Mouse (Mus musculus) activated CD4-positive, CD25-positive, alpha-beta regulatory T cell, adult 4 months (primary cell): ENCODE measurements around the gene Scn5a. TPM values are rescaled to one million over a fixed set of nuclear protein-coding genes. Genes with fewer than 3 reads are reported as not detected.

Source experiments
- ATAC-seq: one replicate; pipeline ENCODE4 v1.8.0; 2017
- polyA plus RNA-seq, 2 experiments: library from polyadenylated mRNA; unstranded; fragments of 100-300 nt; shearing (Covaris generic); gene quantifications; one replicate each; pipeline ENCODE4 v1.2.1; 2017

The Scn5a gene
- polyA plus RNA-seq, 2 experiments from 2014 or later: 0.04 TPM; not detected in 1

DNA sequence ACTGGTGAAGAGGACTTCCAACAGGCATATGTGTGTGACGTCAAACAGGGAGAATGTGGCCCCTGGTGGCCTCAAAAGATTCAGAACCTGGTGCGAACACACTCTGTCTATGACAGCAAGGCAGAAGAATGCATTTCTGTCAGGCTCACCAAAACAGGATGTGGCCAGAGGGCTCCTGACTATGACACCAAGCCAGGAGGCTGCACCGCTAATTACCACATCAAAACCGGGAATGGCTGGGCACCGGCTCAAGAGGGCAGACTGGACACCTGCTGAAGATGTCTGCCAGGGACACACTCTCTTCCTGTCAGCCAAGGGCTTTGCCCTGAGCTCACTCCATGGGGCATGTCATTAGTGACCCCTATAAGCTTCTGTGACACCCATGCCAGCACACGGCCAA is 15.2 kb downstream of the Scn5a start:
- ATAC-seq: no peak

DNA sequence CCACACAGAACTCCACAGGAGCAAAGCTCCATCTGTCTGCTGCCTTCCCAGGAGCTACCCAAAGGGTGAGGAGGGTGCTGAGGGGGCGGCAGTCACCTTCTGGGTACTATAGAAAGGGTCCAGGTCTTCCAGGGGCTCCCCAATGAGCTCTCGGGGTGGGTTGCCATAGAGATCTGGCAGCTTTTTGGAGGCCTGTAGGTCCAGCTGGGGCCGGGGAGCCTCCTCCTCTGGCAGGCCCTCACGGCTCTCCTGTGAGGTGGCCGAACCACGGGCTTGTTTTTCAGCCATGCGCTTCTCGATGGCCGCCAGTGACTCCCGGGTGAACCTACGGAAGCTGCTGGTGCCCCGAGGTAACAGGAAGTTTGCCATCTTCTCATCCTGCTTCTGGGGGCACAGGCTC is 16.6 kb downstream of the Scn5a start:
- ATAC-seq: no peak

DNA sequence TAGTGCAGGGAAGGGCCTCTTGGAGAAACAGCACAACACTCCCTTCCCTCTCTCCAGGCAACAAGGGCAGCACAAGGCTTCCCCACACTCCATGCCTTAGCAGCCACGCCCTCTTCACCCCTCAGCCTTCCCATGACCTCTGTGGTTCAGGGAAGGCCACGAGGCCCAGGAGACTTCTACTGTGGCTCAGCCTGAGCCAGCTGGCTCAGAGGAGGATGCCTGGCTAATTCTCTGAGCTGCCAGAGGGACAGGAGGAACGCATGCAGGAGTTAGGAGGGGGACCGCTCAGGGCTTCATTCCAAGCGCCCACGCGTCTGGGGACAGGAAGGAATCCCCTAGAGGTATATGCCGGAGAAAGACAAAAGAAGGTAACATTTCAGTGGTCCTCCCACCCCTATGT is 17.1 kb downstream of the Scn5a start:
- ATAC-seq: no peak

DNA sequence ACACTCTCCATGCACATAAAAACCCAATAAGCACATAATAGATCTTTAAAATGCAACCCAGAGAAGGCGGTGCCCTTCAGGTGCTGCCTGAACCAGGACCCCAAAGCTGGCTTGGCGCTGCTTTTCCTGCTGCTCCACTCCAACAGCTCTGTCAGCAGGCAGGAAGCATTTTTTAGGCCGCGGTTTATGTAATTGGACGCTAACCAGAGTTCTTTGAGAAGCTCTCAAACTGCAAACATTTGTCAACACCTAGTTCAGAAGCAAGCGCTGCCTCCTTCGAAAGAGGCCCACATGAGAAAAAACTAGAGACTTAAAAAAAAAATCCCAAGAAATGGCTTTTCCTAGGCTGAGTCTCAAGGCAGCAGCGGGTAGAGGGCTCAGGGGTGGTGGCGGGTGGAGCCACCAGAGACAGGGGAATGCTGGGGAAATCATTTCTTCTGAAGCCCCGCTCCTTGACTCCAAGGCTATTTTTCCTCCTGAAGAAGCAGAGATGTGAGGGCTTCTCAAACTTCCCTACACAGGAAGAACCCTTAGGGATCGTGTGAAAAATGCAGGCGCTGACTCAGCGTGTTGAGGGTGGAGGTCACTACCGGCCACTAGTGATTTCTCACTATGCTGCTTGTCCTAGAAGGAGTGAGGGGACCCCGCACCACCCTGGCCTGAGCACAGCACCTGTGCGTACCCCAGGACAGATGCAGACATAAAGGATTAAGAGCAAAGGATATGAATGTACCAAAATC is 19.1 kb downstream of the Scn5a start:
- ATAC-seq: no peak

DNA sequence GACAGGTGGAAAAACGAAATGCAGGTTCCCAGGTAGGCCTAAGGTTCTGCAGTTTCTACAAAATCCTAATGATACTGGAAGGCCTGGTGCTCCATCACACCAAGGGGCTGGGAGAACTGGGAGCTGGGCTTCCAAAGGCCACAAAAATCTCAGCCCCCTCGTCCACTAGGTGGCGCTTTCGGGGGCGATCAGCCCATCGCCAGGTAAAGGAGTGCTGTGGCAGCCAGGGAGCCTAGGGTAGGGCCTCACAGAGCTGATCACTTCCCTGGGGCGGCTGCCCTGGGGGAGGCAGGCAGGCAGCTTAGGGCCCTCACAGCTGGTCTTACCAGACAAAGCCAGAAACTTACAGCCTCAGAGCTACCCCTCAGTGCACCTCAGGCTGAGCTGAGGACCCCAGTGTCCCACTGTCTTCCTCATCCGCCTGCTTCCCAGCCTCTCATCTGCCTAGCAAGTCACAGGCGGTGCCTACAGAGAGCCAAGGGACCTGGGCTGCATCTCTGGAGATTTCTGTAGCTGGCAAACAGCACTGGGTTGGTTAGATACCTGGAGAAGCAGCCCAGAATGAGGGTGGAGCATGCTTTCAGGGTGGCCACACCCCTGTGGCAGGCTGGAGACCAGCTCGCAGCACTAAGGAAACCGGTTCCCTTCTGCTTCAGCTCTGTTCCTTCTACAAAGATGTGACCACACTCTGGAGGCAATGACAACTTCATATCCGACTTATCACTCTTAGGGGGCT is 20.5 kb downstream of the Scn5a start:
- ATAC-seq: no peak

DNA sequence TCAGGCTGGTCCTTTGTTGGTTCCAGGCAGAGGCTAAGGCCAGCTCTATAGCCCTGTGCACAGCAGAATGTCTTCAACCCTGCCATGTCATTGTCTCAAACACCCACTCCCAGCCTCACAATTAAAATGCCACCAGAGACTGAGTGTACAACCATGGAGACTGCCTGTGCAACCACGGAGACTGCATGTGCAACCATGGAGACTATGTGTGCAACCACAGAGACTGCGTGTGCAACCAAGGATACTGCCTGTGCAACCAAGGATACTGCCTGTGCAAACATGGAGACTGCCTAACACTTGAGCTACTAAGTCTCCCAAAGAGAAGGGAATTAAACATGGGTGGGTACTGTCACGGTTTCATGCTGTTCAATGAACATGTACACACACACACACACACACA is 22.8 kb downstream of the Scn5a start:
- ATAC-seq: no peak

DNA sequence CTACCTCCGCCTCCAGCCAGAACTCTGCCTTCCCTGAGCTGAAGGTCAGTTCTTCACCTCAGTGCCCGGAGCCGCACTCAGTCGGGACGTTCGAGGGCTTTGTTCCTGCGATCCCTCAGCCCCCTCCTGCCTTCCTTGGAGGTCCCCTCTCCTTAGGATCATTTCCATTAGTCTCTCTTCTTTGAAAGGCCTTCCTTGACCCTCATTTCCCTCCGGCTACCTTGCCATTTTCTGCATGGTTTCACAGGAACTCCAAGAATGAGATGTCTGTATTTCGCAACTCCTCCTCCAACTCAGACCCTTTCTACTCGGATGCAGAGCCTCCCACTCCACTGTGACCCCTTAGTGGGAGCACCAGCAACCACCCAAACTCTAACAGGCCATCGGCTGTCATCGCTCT is 31.3 kb downstream of the Scn5a start:
- no peak for ATAC-seq

DNA sequence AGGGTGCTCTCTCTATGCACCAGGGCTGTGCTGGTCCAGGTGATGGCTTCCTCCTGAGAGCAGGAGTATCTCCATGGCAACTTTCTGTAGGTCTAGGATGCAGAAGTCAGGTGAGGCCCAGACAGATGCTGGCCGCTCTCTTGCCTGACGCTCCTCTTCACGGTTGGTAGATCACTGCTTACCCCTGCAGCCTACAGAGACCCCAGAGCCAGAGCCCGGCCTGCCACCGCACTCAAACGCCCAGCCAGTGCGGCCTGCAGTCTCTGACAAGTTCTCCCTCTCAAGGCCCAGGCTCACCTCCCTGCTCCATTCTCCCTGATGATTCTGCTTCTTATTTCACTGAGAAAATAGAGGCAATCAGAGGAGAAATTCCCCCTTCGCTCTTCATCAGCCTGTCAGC is 31.7 kb downstream of the Scn5a start:
- no peak for ATAC-seq

DNA sequence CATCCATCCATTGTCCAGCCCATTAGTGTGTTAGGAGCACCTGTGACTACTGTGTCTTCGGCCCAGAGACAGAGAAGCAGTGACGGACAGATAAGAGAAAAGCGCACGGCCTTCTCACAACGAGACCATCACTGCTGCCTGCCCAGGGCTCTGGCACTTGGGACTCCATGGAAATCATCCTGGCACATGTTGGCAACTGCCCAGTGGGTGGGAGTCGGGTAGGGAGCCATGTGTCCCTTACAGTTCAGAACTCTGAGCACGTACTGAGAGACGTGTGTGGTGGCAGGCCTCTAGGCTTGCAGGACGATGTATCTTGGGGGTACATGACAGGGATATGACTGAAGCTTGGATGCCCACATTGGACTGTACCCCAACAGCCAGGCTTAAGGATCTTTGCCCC is 38.1 kb downstream of the Scn5a start:
- no peak for ATAC-seq

DNA sequence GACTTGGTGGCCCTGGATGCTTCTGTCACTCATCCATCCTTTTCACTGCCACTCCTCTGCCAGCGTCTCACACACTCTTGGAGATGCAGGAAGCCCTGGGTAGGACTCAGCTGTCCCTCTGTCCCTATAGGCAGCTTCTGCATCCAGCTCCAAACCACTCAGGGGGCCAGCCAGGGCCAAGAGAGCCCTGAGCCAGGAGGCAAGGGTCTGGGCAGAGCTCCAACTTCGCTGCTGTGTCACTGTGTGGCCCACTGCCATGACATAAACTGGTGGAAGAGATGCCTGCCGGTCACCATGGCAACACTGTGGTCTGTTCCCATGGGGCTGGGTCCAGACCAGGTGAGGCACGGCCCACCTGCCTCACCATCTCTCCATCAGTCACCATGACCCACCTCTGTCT is 41.0 kb downstream of the Scn5a start:
- no peak for ATAC-seq

DNA sequence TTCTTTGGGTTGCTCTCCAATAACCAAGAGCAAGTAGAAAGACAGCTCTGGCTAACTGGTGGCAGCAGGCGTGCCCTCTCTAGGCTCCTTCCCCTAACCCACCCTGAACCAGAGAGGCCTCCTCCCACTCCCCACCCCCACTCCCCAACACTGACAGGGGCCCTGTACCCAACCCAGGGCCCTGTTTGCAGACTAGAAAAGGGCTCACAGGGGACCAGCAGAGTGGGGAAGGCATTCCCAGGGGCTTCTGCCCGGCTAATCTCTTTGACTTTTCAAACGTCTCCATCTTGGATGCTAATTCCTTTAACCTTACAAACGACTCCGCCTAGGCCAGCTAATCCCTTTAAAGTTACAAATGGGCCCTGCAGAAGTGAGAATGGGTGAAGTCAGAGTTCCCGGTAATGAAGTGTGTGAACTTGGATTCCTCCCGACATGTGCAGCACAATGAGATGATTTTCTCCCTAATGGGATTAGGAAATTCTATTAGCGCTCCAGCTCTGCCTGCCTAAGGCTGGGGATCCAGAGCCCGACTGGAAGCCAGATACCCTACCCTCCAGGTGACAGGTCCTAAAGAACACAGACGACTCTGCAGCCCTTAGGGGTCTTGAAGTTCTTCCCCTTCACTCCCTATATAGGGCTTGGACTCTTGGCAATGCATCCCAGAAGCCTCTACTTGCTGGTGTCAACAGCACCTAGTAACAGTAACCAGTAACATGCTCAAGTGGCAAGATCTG is 47.0 kb downstream of the Scn5a start:
- ATAC-seq: no peak

DNA sequence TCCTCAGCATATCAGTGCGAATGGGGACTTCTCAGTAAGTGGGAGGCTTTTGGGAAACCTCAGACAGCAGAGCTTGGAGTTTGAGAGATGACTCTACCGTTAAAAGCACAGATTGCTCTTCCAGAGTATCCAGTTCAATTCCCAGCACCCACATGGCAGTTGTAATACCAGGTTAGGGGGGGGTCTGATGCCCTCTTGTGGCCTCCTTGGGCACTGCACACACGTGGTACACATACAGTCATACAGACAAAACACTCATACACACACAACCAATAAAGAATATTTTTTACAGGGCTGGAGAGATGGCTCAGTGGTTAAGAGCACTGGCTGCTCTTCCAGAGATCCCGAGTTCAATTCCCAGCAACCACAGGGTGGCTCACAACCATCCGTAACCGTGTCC is 54.3 kb downstream of the Scn5a start:
- ATAC-seq: no peak

DNA sequence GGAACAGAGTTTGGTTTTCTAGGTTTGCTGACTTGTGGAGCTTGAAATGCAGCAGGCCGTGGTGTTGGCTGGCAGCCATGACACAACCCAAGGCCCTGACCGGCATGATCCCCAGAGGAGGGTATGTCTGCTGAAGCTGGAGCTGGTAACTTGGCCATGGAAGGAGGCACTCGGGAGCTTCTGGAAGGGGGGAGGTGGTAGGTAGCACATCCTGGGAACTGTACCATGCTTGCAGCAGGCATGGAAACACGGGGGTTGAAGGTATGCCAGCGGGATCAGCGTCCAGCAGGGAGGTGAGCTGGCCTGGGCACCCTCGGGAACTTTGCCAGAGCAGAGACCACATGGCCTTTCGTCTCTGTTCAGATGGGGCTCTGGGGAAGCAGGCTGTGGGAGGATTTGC is 55.5 kb downstream of the Scn5a start:
- no peak for ATAC-seq

DNA sequence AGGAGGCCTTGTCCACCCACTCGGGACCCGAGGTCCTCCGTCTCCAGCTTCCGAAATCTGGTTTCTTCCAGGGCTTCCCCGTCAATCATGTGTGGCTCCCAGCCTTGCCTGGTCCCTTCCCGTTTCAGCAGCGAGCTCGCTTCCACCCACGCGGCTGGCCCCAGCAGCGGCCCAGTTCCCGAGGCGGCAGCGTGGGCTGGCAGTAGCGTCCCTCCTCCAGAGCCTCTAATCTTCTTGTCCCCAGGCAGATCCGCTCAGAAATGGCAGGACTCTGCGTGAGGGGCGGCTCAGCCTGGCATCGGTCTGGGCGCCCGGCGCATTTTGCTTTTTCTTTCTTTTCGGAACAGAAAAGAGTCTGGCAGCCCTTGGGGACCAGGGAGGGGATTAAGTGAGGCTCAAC is 59.7 kb downstream of the Scn5a start:
- ATAC-seq: no peak

DNA sequence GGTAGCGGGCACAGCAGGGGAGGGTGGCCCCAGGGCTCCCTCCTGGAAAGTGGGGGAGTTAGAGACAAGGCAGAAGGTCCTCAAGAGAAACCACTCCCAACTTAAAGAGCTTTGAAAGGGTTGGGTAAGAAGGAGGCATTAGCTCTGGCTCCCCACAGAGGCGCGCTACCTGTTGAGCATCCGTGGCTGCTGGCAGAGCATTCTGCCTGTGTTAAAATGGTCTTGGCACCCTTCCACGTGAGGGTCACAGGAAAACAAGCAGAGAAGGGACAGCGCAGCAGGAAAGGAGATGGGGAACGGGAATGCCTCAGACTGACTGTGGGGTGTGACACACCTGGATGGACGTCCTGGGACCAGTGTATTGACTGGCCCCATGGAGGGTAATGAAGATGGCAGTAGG is 60.6 kb downstream of the Scn5a start:
- no peak for ATAC-seq

DNA sequence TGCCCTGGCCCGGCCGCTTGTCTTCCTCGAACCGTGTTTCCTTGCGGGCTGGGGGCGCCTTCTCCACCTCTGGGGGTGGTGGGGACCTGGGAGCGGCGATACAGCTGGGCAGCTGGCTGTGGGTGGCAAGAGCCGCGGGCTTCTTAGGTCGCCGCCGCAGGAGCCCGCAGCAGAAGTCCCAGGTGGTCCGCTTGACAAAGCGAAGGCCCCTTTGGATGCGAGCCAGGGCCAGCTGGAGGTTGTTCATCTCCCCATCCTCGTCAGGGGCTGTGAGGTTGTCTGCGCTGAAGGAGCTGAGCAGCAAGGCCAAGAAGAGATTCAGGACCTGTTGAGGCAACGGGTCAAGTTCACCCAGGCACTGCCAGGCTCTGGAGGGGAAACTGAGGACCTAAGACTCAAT is 61.3 kb downstream of the Scn5a start:
- no peak for ATAC-seq

DNA sequence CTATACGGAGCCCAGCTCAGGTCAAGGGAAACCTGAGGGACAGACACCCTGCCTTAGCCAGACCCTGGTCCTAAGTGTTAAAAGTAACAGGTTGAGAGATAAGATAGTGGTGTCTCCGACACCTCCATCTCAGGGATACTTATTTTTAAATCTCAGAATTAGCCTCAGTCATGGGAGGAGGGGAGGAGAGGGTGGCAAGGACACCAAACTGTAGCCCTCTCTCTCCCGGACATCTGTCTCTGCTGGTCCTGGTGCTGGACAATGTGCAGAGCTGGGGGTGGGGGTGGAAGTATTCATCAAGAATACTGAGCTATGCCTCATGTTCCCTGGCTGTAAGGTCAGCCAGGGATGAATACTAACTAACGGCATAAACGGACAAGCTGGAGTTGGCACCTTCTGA is 62.0 kb downstream of the Scn5a start:
- no peak for ATAC-seq

DNA sequence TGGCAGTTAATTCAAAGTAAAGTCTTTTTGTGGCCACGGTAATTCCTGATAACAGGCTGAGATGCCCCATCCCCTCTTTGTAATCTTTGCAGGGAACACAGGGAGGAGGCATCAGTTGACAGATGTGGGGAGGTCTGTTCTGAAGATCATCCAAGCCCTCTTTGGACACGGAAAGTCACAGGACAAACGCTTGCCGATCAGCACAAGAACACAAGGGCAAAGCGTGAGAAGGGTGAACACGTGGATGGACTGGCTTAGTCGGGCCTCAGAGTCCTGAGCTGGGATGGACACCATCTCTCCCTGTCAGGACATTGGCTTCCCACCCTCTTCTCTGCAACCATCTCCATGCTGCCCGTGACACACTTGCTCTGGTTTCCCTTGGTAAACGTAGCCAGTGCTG is 63.4 kb downstream of the Scn5a start:
- no peak for ATAC-seq

DNA sequence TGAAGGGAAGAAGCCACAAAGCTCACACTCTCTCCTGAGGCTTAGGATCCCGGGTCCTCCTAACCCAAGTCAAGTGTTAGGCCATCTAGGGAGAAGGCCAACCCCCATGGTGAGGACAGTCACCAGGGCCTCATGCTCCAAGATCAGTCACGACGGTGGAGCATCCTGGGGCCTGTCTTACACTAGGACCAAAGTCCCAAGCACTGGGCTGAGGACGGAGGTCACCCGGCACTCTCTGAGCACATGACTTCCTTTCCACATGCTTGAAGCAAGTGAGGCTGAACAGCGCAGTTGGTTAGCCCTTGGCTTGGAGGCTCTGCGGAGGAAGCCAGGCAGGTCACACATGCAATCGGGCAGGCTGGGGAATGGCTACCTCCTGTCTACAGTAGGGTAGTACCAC is 63.8 kb downstream of the Scn5a start:
- ATAC-seq: no peak

DNA sequence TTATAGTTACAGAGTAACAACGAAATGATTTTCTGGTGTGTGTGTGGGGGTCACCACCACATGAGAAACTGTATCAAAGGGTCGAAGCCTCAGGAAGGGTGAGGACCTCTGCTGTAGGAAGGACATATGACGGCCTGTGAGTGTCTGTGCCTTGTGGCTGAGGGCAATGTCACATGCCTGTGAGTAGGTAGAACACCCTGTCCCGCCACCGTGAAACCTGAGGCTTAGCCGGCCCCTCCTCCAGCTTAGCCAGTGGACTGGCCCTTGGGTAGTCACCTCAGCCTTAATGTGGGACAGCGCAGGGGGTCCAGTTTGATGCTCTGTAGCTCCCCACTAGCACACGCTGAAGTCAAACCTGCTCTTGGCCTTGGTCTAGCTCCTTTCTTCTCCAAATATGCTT is 65.0 kb downstream of the Scn5a start:
- ATAC-seq: no peak

DNA sequence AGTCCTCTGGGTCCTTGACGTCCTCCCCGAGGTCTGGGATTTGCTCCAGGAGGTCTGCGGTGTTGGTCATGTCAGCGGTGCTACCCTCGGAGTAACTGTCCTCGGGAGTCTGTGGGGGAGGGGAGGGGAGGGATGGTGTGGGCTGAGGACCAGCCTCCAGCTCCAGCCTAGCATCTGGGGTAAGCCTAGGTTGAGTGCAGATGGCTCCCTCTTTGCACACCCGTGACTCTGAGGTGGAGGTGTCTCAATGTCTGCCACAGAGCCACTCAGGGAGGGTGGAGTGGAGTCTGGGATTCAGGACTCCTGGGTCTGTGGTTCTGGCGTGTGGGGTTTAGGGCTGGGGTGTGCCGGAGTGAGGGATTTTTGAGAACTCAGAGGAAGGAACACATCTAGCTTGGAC is 65.8 kb downstream of the Scn5a start:
- no peak for ATAC-seq

DNA sequence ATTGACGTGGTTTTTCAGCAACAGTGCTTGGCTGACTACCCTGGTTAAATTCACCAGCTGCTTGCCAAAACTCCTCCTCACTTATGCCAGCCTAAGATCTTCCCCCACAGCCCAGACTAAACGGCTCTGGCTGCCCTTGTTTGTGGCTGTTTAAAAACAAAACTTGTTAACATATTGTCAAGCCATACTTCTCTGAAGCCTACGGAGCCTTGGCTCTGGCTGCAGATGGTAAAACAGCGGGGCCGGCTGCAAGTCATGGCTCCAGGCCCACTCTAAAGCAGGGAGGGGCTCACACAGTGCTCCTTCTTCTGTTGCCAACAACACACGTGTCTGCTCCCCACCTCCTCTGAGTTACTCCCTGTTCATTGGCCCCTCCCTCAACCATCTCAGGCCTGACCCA is 67.9 kb downstream of the Scn5a start:
- no peak for ATAC-seq

DNA sequence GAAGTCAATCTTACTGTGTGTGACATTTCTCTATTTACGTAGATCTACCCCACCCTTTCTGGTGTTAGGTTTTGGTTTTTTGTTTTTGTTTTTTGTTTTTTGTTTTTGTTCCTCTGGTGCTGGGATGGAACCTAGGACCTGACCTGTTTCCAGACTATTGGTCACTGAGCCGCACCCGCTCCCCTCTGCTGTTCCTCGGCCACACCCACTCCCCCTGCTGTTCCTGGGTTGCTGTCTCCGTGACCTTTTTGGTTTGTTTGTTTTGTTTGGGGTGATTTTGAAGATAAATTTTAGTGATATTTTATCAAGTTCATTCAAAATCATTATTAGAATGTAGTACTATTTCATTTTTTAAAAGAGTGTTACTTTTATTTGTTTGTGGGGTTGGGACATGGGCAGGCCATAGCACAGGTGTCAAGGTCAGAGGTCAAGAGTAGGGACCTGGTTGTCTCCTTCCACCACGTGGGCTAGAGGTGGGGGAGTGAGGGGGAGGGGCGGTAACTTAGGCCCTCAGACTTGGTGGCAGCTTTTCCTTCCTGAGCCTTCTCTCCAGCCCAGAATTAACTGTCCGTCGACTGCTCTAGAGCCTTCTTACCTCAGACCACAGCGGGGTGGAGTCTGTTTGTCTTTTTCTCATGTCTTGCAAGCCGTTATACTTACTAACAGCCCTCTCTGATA is 73.7 kb downstream of the Scn5a start:
- ATAC-seq: no peak
